ENCODE assay signal across 8 mouse cellular contexts in genomic region chr9:44882981-44883569, GRCm38 (mm10). TPM values are rescaled to one million over a fixed set of nuclear protein-coding genes. Genes with fewer than 3 reads are reported as not detected.
DNase-seq lines count a peak whose midpoint lies in the region; ATAC-seq and TF ChIP-seq lines count a peak whose summit lies in the region.

No protein-coding gene starts in this region.

- H3K4me1 ChIP-seq in kidney, embryonic 16.5 days (ENCODE audit: insufficient read depth, low read length) = peaks cover 28% of the 10 kb centered on the region
- H3K4me1 ChIP-seq in forebrain, embryonic 11.5 days (replicated peaks; ENCODE audit: control insufficient read depth, insufficient read depth, low read length) = peaks cover 13% of the 10 kb centered on the region; the same call in 1 of the 2 replicates
- peaks cover 8% of the 10 kb centered on the region; the same call in 1 of the 2 replicates for H3K4me1 ChIP-seq in small intestine, adult 2 months (ENCODE audit: control insufficient read depth, insufficient read depth, insufficient read length, low read length)

- H3K9me3 ChIP-seq in kidney, embryonic 16.5 days (ENCODE audit: low read length) = no peaks in the 10 kb centered on the region
- no peaks in the 10 kb centered on the region for H3K9me3 ChIP-seq in forebrain, embryonic 11.5 days (ENCODE audit: control insufficient read depth, low read length)

- WGBS in kidney, embryonic 16.5 days = under 1% methylated on average over 21 of the region's 21 CpGs
- 0% methylated on average over 21 of the region's 21 CpGs for WGBS in forebrain, embryonic 11.5 days
- 1% methylated on average over 21 of the region's 21 CpGs for WGBS in small intestine, adult 2 months

- H3K9ac ChIP-seq in kidney, embryonic 16.5 days (replicated peaks; ENCODE audit: low read length) = peak overlapping the region; percentile 96
- H3K9ac ChIP-seq in forebrain, embryonic 11.5 days (ENCODE audit: low read length) = peak overlapping the region; percentile 93

- peak overlapping the region; percentile 99 for H3K4me2 ChIP-seq in kidney, embryonic 16.5 days (replicated peaks; ENCODE audit: low read depth, low read length)
- peak overlapping the region; percentile 77 for H3K4me2 ChIP-seq in forebrain, embryonic 11.5 days (ENCODE audit: low read depth, low read length, severe bottlenecking)

- DNase-seq in kidney, adult 11 months = no peak
- DNase-seq in T-cell, adult 2 months (ENCODE audit: low spot score) = peak; percentile 32
- peak; percentile 56 for DNase-seq in forebrain, embryonic 11.5 days (ENCODE audit: low spot score)
- peak; percentile 74 to 85 for DNase-seq in layer of hippocampus, adult 18-20 months (ENCODE audit: low spot score in 2 of 2)
- DNase-seq in lung, postnatal 10 days = peak; percentile 10
- no peak for DNase-seq in gastrocnemius, postnatal 10 days

- no peak for TF ChIP-seq POLR2A in small intestine, adult 2 months (IDR thresholded peaks at IDR 0.05; ENCODE audit: low read depth, low read length)

- no peak for TF ChIP-seq CTCF in small intestine, adult 2 months (IDR thresholded peaks at IDR 0.05; ENCODE audit: extremely low read depth, insufficient read length, insufficient replicate concordance, low read depth, low read length)

- H3K27me3 ChIP-seq in kidney, embryonic 16.5 days (ENCODE audit: insufficient read depth, low read length) = no peaks in the 10 kb centered on the region
- H3K27me3 ChIP-seq in forebrain, embryonic 11.5 days (ENCODE audit: control insufficient read depth, insufficient read depth, low read length) = no peaks in the 10 kb centered on the region
- H3K27me3 ChIP-seq in small intestine, adult 2 months (ENCODE audit: control insufficient read depth, insufficient read depth, low read length) = no peaks in the 10 kb centered on the region

- peak overlapping the region; percentile 97 for H3K4me3 ChIP-seq in kidney, embryonic 16.5 days (ENCODE audit: low read length)
- peak overlapping the region; percentile 90 for H3K4me3 ChIP-seq in forebrain, embryonic 11.5 days (ENCODE audit: low read depth, low read length)
- peak overlapping the region; percentile 94 for H3K4me3 ChIP-seq in small intestine, adult 2 months (ENCODE audit: low read depth, low read length)

- H3K27ac ChIP-seq in kidney, embryonic 16.5 days (ENCODE audit: low read length) = no peak overlapping the region
- H3K27ac ChIP-seq in forebrain, embryonic 11.5 days (ENCODE audit: low read depth, low read length) = peak overlapping the region; percentile 99
- H3K27ac ChIP-seq in small intestine, adult 2 months (ENCODE audit: insufficient read depth, low read depth, low read length) = no peak overlapping the region

- ATAC-seq in kidney, embryonic 16.5 days (ENCODE audit: low FRiP score, low TSS enrichment) = no peak
- no peak for ATAC-seq in forebrain, embryonic 11.5 days (replicated peaks; ENCODE audit: low FRiP score)

- H3K36me3 ChIP-seq in kidney, embryonic 16.5 days (ENCODE audit: insufficient read depth, low read length) = no peaks in the 10 kb centered on the region
- no peaks in the 10 kb centered on the region; the same call in 1 of the 2 replicates for H3K36me3 ChIP-seq in forebrain, embryonic 11.5 days (ENCODE audit: control insufficient read depth, insufficient read depth, low read length)
- H3K36me3 ChIP-seq in small intestine, adult 2 months (ENCODE audit: control insufficient read depth, insufficient read depth, low read length) = 0 out of 2 replicates have a peak, but pooled peaks cover 1% of the 10 kb centered on the region

RNA-seq across cellular contexts. Expression of gene Kmt2a, which starts 2.0 kb away (rescaled TPM):
- 10.8 and 13.5 TPM in 2 replicates for polyA plus RNA-seq in kidney, embryonic 16.5 days (2015; fragmentation: Nextera tagmentation; extraction: Ambion mirVana)
- polyA plus RNA-seq in forebrain, embryonic 11.5 days (2014; fragmentation: Nextera tagmentation; extraction: Ambion mirVana) = 18.2 and 23.2 TPM in 2 replicates
- 10 to 100 TPM; 72.0 to 84.2 TPM for total RNA-seq in layer of hippocampus, adult 18-20 months (2021)
- polyA plus RNA-seq in small intestine, adult 2 months (2012; rRNA removed) = 6.8 and 12.2 TPM in 2 replicates
- total RNA-seq in gastrocnemius, postnatal 10 days (2021) = 10 to 100 TPM; 15.1 to 21.3 TPM

RNA-seq across cellular contexts. Expression of gene Atp5l, which starts 37.5 kb away (rescaled TPM):
- 677 and 753 TPM in 2 replicates for polyA plus RNA-seq in kidney, embryonic 16.5 days (2015; fragmentation: Nextera tagmentation; extraction: Ambion mirVana)
- polyA plus RNA-seq in forebrain, embryonic 11.5 days (2014; fragmentation: Nextera tagmentation; extraction: Ambion mirVana) = 496 and 546 TPM in 2 replicates
- total RNA-seq in layer of hippocampus, adult 18-20 months (2021) = 100 to 1,000 TPM; 334 to 337 TPM
- 72.7 and 102 TPM in 2 replicates for polyA plus RNA-seq in small intestine, adult 2 months (2012; rRNA removed)
- total RNA-seq in gastrocnemius, postnatal 10 days (2021) = 100 to 1,000 TPM; 647 to 794 TPM

Comparison
In these comparisons a context has a peak if more than half of its experiments do, and no peak if none do; other contexts are left out.
1. DNase-seq: peak in T-cell, adult 2 months (single experiment), forebrain, embryonic 11.5 days (single experiment), layer of hippocampus, adult 18-20 months (2 of 2) and lung, postnatal 10 days (single experiment); none in kidney, adult 11 months (single experiment) and gastrocnemius, postnatal 10 days (single experiment).
2. Peak in every context shown above with its lines, with median percentiles within 50 percentile points of each other: H3K4me3 ChIP-seq.